In genomic region chr1:138598087-138598486, GRCm38 (mm10) we compare ENCODE assay signal across 21 mouse cellular contexts. TPM values are rescaled to one million over a fixed set of nuclear protein-coding genes. Genes with fewer than 3 reads are reported as not detected.
DNase-seq lines count a peak whose midpoint lies in the region; ATAC-seq lines count a peak whose summit lies in the region.
"Had no signal": no experiment of that assay in that cellular context is flagged by ENCODE, and none has a peak within 500 bp of the region (broad histone marks: within the 10 kb centered on the region; RNA-seq: fewer than 3 reads in every experiment).

No protein-coding gene starts in this region.

- H3K4me3 ChIP-seq in embryonic facial prominence, embryonic 14.5 days (ENCODE audit: low read depth, low read length): no peak overlapping the region
- H3K4me3 ChIP-seq in embryonic facial prominence, embryonic 10.5 days: no peak overlapping the region
- H3K4me3 ChIP-seq: embryonic facial prominence, embryonic 13.5 days; forebrain, embryonic 13.5 days; hindbrain, embryonic 12.5 days; intestine, embryonic 15.5 days had no signal

- H3K4me2 ChIP-seq in embryonic facial prominence, embryonic 14.5 days (ENCODE audit: low read depth, low read length): no peak overlapping the region
- H3K4me2 ChIP-seq: embryonic facial prominence, embryonic 13.5 days; forebrain, embryonic 13.5 days; hindbrain, embryonic 12.5 days; intestine, embryonic 15.5 days had no signal

- H3K9me3 ChIP-seq in embryonic facial prominence, embryonic 14.5 days (ENCODE audit: control insufficient read depth, low read length): no peaks in the 10 kb centered on the region
- H3K9me3 ChIP-seq in embryonic facial prominence, embryonic 10.5 days: no peaks in the 10 kb centered on the region
- H3K9me3 ChIP-seq: embryonic facial prominence, embryonic 13.5 days; forebrain, embryonic 13.5 days; hindbrain, embryonic 12.5 days; intestine, embryonic 15.5 days had no signal

- H3K27me3 ChIP-seq in embryonic facial prominence, embryonic 14.5 days (replicated peaks; ENCODE audit: control insufficient read depth, insufficient read depth, low read length): no peaks in the 10 kb centered on the region
- no peaks in the 10 kb centered on the region for H3K27me3 ChIP-seq in embryonic facial prominence, embryonic 10.5 days (replicated peaks; ENCODE audit: low read depth, poor library complexity, severe bottlenecking)
- no peaks in the 10 kb centered on the region for H3K27me3 ChIP-seq in splenic B cell, adult 2 months (ENCODE audit: control insufficient read depth, insufficient read depth, low read length, poor library complexity, severe bottlenecking)
- H3K27me3 ChIP-seq: embryonic facial prominence, embryonic 13.5 days; forebrain, embryonic 13.5 days; hindbrain, embryonic 12.5 days; intestine, embryonic 15.5 days had no signal

- peak; percentile 54 for DNase-seq in embryonic facial prominence, embryonic 14.5 days (ENCODE audit: low spot score)
- DNase-seq in embryonic facial prominence, embryonic 10.5 days (ENCODE audit: low spot score): no peak
- peak; percentile 44 for DNase-seq in splenic B cell, adult 2 months (ENCODE audit: low read depth, low spot score)
- no peak for DNase-seq in adipocyte (ENCODE audit: low spot score)
- no peak for DNase-seq in gastrocnemius, postnatal 36 days
- no peak for DNase-seq in cerebellum, adult 18-20 months
- DNase-seq: adrenal gland, postnatal 14 days; cerebellum, adult 2 months; cerebellum, postnatal 25 days; forebrain, postnatal 0 days; gastrocnemius, postnatal 14 days; heart, postnatal 10 days; heart, postnatal 4 days; kidney, adult 18-20 months had no signal

- H3K36me3 ChIP-seq in embryonic facial prominence, embryonic 14.5 days (ENCODE audit: control insufficient read depth, insufficient read depth, low read length): peaks cover 3% of the 10 kb centered on the region; the same call in 1 of the 2 replicates
- no peaks in the 10 kb centered on the region for H3K36me3 ChIP-seq in embryonic facial prominence, embryonic 10.5 days (replicated peaks)
- peaks cover 3% of the 10 kb centered on the region; the same call in 1 of the 2 replicates for H3K36me3 ChIP-seq in splenic B cell, adult 2 months (ENCODE audit: control insufficient read depth, insufficient read depth, low read length, poor library complexity, severe bottlenecking)
- H3K36me3 ChIP-seq: hindbrain, embryonic 12.5 days; intestine, embryonic 15.5 days had no signal

- no peak overlapping the region for H3K27ac ChIP-seq in embryonic facial prominence, embryonic 14.5 days (replicated peaks; ENCODE audit: low read depth, low read length)
- H3K27ac ChIP-seq in embryonic facial prominence, embryonic 10.5 days (replicated peaks): no peak overlapping the region
- H3K27ac ChIP-seq: embryonic facial prominence, embryonic 13.5 days; forebrain, embryonic 13.5 days; hindbrain, embryonic 12.5 days; intestine, embryonic 15.5 days had no signal

- ATAC-seq in embryonic facial prominence, embryonic 14.5 days (ENCODE audit: low read depth): no peak
- peak; percentile 47 for ATAC-seq in CD4-positive, CD25-positive, alpha-beta regulatory T cell, adult 4 months
- ATAC-seq in inflammation-experienced regulatory T-cells, adult 6 months: peak; percentile 53
- ATAC-seq: forebrain, embryonic 13.5 days; forebrain, postnatal 0 days; hindbrain, embryonic 16.5 days; intestine, embryonic 15.5 days had no signal

- intact Hi-C loops in gastrocnemius, postnatal 36 days (cut with DNase I): no loop called here

- H3K9ac ChIP-seq in embryonic facial prominence, embryonic 14.5 days (ENCODE audit: low read depth, low read length): no peak overlapping the region
- H3K9ac ChIP-seq: embryonic facial prominence, embryonic 13.5 days; forebrain, embryonic 13.5 days; forebrain, postnatal 0 days; hindbrain, embryonic 12.5 days; intestine, embryonic 15.5 days had no signal

- H3K4me1 ChIP-seq in embryonic facial prominence, embryonic 14.5 days (ENCODE audit: control insufficient read depth, insufficient read depth, low read length): no peaks in the 10 kb centered on the region
- no peaks in the 10 kb centered on the region for H3K4me1 ChIP-seq in embryonic facial prominence, embryonic 10.5 days
- H3K4me1 ChIP-seq: embryonic facial prominence, embryonic 13.5 days; hindbrain, embryonic 12.5 days; intestine, embryonic 15.5 days had no signal

- WGBS in embryonic facial prominence, embryonic 14.5 days: 78% methylated on average over 11 of the region's 11 CpGs
- WGBS in embryonic facial prominence, embryonic 10.5 days: 96% methylated on average over 11 of the region's 11 CpGs

RNA-seq across cellular contexts. Expression of gene Nek7, which starts 21.9 kb away (rescaled TPM):
- polyA plus RNA-seq in embryonic facial prominence, embryonic 14.5 days (2014; fragmentation: Nextera tagmentation; extraction: Ambion mirVana): 38.4 and 40.0 TPM in 2 replicates
- polyA plus RNA-seq in embryonic facial prominence, embryonic 10.5 days (2016; fragmentation: Nextera tagmentation; extraction: Ambion mirVana): 23.1 and 23.9 TPM in 2 replicates
- polyA plus RNA-seq in CD4-positive, CD25-positive, alpha-beta regulatory T cell, adult 4 months (2017; shearing (Covaris generic)): 10 to 100 TPM; 58.1 to 74.3 TPM
- polyA plus RNA-seq in inflammation-experienced regulatory T-cells, adult 6 months (2017; shearing (Covaris generic)): 10 to 100 TPM; 64.9 to 79.7 (median 77.6) TPM
- total RNA-seq in gastrocnemius, postnatal 36 days (2021): 10 to 100 TPM; 85.8 to 90.1 TPM

Comparison
In these comparisons a context has a peak if more than half of its experiments do, and no peak if none do; other contexts are left out.
1. DNase-seq: peak in embryonic facial prominence, embryonic 14.5 days (single experiment) and splenic B cell, adult 2 months (single experiment); none in embryonic facial prominence, embryonic 10.5 days (single experiment), adipocyte (single experiment), gastrocnemius, postnatal 36 days (0 of 2) and cerebellum, adult 18-20 months (0 of 2).